Mouse (Mus musculus): Measurements from ENCODE around the gene Sync.

DNA sequence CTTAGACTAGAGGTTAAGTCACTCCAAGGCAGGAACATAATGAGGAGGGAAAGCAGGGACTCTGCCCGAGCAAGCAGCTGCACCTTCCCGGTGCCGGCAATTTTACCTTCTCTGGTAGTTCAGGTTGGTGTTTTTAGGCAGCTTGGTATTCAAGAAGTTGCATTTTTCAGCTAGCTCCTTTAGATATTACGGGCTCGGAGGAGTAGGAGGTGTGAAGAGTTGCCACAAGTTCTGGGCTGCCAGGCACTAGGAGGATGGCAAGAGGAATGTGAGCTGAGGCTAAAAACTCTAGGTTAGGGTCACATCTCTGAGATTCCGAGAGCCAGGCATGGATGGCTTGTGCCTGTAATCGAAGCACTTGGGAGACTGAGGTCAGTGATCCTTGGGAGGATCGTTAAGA lies 2.3 kb downstream of the Sync start:
- TF ChIP-seq TAL1 (IDR thresholded peaks at IDR 0.05; ENCODE audit: low read length) (no peak), CTCF (IDR thresholded peaks at IDR 0.05 in 2 of 3, conservative IDR thresholded peaks at IDR 0.05 in 1 of 3; ENCODE audit: control insufficient read depth in 1 of 3, insufficient read depth in 1 of 3, low read depth in 2 of 3, low read length in 3 of 3, poor library complexity in 1 of 3, severe bottlenecking in 1 of 3) (no peak), ZKSCAN1 (IDR thresholded peaks at IDR 0.05; ENCODE audit: low read depth, low read length) (no peak), ETS1 (IDR thresholded peaks at IDR 0.05; ENCODE audit: low read depth, low read length) (no peak), EP300 (IDR thresholded peaks at IDR 0.05; ENCODE audit: low read depth in 1 of 2, low read length in 2 of 2) (no peak), POLR2A (IDR thresholded peaks at IDR 0.05; ENCODE audit: control insufficient read depth in 1 of 2, insufficient read depth in 1 of 2, low read depth in 1 of 2, low read length in 2 of 2, poor library complexity in 1 of 2) (no peak), GATA1 (IDR thresholded peaks at IDR 0.05; ENCODE audit: low read depth, low read length) (no peak), MAX (IDR thresholded peaks at IDR 0.05; ENCODE audit: low read length) (no peak), USF1 (IDR thresholded peaks at IDR 0.05; ENCODE audit: low read depth, low read length) (no peak), RCOR1 (IDR thresholded peaks at IDR 0.05; ENCODE audit: low read depth, low read length) (no peak), ZC3H11A (IDR thresholded peaks at IDR 0.05; ENCODE audit: low read depth, low read length) (no peak), RAD21 (IDR thresholded peaks at IDR 0.05; ENCODE audit: low read depth, low read length) (no peak), BHLHE40 (IDR thresholded peaks at IDR 0.05; ENCODE audit: borderline replicate concordance, low read depth, low read length) (no peak)

Measured in MEL (cell line).